Mouse (Mus musculus): ENCODE results near the gene Fscn2. TPM values are rescaled to one million over a fixed set of nuclear protein-coding genes. Genes with fewer than 3 reads are reported as not detected.

The Fscn2 gene
- polyA plus RNA-seq, 1 experiment from 2014 or later: 0.29 TPM

- Histone ChIP-seq H3K27me3 (replicated peaks; ENCODE audit: control insufficient read depth, insufficient read depth, low read length) (no peaks in the 10 kb centered on the region), H3K4me3 (ENCODE audit: low read depth, low read length) (no peak overlapping the region), H3K4me1 (replicated peaks; ENCODE audit: control insufficient read depth, insufficient read depth, low read length) (peaks cover 67% of the 10 kb centered on the region), H3K36me3 (ENCODE audit: control insufficient read depth, insufficient read depth, low read length) (no peaks in the 10 kb centered on the region), H3K4me2 (peak overlapping the region; percentile 64), H3K27ac (ENCODE audit: low read depth, low read length) (peak overlapping the region; percentile 81), H3K9ac (ENCODE audit: low read depth, low read length) (peak overlapping the region; percentile 25; the same call in 1 of the 2 replicates), H3K9me3 (ENCODE audit: control insufficient read depth, low read length) (no peaks in the 10 kb centered on the region)
- DNase-seq (ENCODE audit: low spot score) (no peak), ATAC-seq (replicated peaks; ENCODE audit: low FRiP score) (no peak)
- WGBS: 82% methylated on average over 17 of the region's 17 CpGs
These were observed 6.7 kb upstream of the Fscn2 start for GRCm38 (mm10) chr11:120354304-120355276.

DNA sequence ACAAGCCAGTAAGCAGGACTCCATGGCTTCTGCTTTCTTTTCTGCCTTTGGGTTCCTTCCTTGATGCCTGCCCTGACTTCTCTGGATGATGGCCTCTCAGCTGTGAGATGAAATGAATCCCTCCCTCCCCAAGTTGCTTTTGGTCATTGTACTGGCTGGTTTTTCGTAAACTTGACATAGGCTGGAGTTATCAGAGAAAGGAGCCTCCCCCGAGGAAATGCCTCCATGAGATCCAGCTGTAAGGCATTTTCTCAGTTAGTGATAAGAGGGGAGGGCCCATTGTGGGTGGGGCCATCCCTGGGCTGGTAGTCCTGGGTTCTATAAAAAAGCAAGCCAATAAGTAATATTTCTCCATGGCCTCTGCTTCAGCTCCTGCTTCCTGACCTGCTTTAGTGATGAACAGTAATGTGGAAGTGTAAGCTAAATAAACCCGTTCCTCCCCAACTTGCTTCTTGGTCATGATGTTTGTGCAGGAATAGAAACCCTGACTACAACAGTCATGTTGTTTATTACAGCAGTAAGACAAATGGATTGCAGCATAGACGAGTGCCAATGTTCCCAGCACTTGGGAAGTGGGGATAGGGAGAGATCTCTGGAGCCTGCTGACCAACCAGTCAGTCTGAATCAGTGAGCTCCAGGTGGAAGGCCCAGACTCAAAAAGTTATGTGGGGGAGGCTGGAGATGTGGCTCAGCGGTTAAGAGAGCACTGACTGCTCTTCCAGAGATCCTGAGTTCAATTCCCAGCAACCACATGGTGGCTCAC, 5.9 kb upstream of the Fscn2 start:
- H3K4me1 ChIP-seq (replicated peaks; ENCODE audit: control insufficient read depth, insufficient read depth, low read length): peaks cover 65% of the 10 kb centered on the region
- ATAC-seq (replicated peaks; ENCODE audit: low FRiP score) (no peak), DNase-seq (ENCODE audit: low spot score) (no peak)
- H3K36me3 ChIP-seq (ENCODE audit: control insufficient read depth, insufficient read depth, low read length): no peaks in the 10 kb centered on the region
- H3K27me3 ChIP-seq (replicated peaks; ENCODE audit: control insufficient read depth, insufficient read depth, low read length): no peaks in the 10 kb centered on the region
- H3K27ac ChIP-seq (ENCODE audit: low read depth, low read length): peak overlapping the region; percentile 81
- H3K9me3 ChIP-seq (ENCODE audit: control insufficient read depth, low read length): no peaks in the 10 kb centered on the region
- peak overlapping the region; percentile 25; the same call in 1 of the 2 replicates for H3K9ac ChIP-seq (ENCODE audit: low read depth, low read length)
- H3K4me2 ChIP-seq: peak overlapping the region; percentile 37
- WGBS: 43% methylated on average over 5 of the region's 5 CpGs
- no peak overlapping the region for H3K4me3 ChIP-seq (ENCODE audit: low read depth, low read length)

DNA sequence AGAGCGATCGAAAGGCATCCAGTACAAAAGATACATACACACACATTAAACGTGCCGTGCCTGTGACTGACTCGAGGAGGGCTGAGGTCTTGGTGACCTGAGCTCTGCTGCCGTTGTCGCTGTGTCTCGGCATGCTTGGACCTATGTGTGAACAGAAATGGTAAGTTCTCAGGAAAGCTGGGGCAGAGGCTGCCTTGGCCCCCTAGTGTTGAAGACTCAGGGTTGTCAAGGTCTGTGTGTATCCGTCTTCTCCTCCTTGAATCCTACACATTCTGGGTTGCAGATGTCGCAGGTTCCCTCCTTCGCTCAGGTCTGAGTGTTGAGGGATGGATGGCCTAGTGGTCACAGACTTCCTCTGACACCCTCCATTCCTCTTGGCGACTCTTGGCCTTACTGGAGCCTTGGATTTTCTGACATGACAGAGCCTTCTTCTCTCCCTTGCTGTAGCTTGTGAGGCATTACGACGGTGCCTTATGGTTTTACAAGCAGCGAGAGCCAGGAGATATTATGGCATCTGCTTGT, 5.0 kb upstream of the Fscn2 start:
- Histone ChIP-seq H3K4me1 (replicated peaks; ENCODE audit: control insufficient read depth, insufficient read depth, low read length) (peaks cover 58% of the 10 kb centered on the region), H3K4me2 (no peak overlapping the region), H3K9me3 (ENCODE audit: control insufficient read depth, low read length) (no peaks in the 10 kb centered on the region), H3K4me3 (ENCODE audit: low read depth, low read length) (no peak overlapping the region), H3K27me3 (replicated peaks; ENCODE audit: control insufficient read depth, insufficient read depth, low read length) (no peaks in the 10 kb centered on the region), H3K27ac (ENCODE audit: low read depth, low read length) (no peak overlapping the region), H3K9ac (ENCODE audit: low read depth, low read length) (no peak overlapping the region), H3K36me3 (ENCODE audit: control insufficient read depth, insufficient read depth, low read length) (no peaks in the 10 kb centered on the region)
- WGBS: 77% methylated on average over 15 of the region's 15 CpGs
- ATAC-seq (replicated peaks; ENCODE audit: low FRiP score): no peak
- DNase-seq (ENCODE audit: low spot score): no peak

GRCm38 (mm10) chr11:120356900-120357299, 4.4 kb upstream of the Fscn2 start:
- Histone ChIP-seq H3K4me3 (ENCODE audit: low read depth, low read length) (no peak overlapping the region), H3K4me1 (replicated peaks; ENCODE audit: control insufficient read depth, insufficient read depth, low read length) (peaks cover 56% of the 10 kb centered on the region), H3K9me3 (ENCODE audit: control insufficient read depth, low read length) (no peaks in the 10 kb centered on the region), H3K36me3 (ENCODE audit: control insufficient read depth, insufficient read depth, low read length) (no peaks in the 10 kb centered on the region), H3K27me3 (replicated peaks; ENCODE audit: control insufficient read depth, insufficient read depth, low read length) (no peaks in the 10 kb centered on the region), H3K27ac (ENCODE audit: low read depth, low read length) (no peak overlapping the region), H3K4me2 (no peak overlapping the region), H3K9ac (ENCODE audit: low read depth, low read length) (no peak overlapping the region)
- ATAC-seq (replicated peaks; ENCODE audit: low FRiP score) (no peak), DNase-seq (ENCODE audit: low spot score) (no peak)
- 88% methylated on average over 4 of the region's 4 CpGs for WGBS

GRCm38 (mm10) chr11:120357791-120358401, 3.4 kb upstream of the Fscn2 start:
- peak overlapping the region; percentile 73 for H3K27ac ChIP-seq (ENCODE audit: low read depth, low read length)
- no peak for ATAC-seq (replicated peaks; ENCODE audit: low FRiP score)
- peak overlapping the region; percentile 26; the same call in 1 of the 2 replicates for H3K4me2 ChIP-seq
- H3K4me1 ChIP-seq (replicated peaks; ENCODE audit: control insufficient read depth, insufficient read depth, low read length): peaks cover 51% of the 10 kb centered on the region
- no peak overlapping the region for H3K4me3 ChIP-seq (ENCODE audit: low read depth, low read length)
- WGBS: 42% methylated on average over 10 of the region's 10 CpGs
- no peaks in the 10 kb centered on the region for H3K27me3 ChIP-seq (replicated peaks; ENCODE audit: control insufficient read depth, insufficient read depth, low read length)
- peak overlapping the region; percentile 31 for H3K9ac ChIP-seq (ENCODE audit: low read depth, low read length)
- H3K9me3 ChIP-seq (ENCODE audit: control insufficient read depth, low read length): no peaks in the 10 kb centered on the region
- H3K36me3 ChIP-seq (ENCODE audit: control insufficient read depth, insufficient read depth, low read length): no peaks in the 10 kb centered on the region
- peak; percentile 66 for DNase-seq (ENCODE audit: low spot score)

DNA sequence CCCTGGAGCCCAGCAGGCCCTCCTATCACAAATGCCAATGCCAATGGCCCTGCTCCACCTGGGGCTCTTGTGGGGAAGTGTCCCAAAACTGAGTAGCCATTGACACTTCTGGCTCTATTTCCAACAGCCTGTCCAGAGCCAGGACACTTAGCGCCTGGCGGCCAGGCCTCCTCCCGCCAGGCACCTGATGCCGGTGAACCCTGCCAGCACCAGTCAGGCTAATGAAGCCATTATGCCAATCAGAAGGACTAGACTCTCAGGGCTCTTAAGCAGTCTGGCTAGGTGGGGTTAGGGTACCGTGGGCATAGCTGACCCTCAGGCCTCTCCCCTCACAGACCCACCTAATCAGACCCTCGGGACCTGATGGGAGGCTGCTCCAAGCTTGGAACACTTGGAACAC, 1.9 kb upstream of the Fscn2 start:
- no peak for DNase-seq (ENCODE audit: low spot score)
- Histone ChIP-seq H3K4me1 (replicated peaks; ENCODE audit: control insufficient read depth, insufficient read depth, low read length) (peaks cover 38% of the 10 kb centered on the region), H3K9me3 (ENCODE audit: control insufficient read depth, low read length) (no peaks in the 10 kb centered on the region), H3K27me3 (replicated peaks; ENCODE audit: control insufficient read depth, insufficient read depth, low read length) (no peaks in the 10 kb centered on the region), H3K4me2 (no peak overlapping the region), H3K27ac (ENCODE audit: low read depth, low read length) (no peak overlapping the region), H3K9ac (ENCODE audit: low read depth, low read length) (no peak overlapping the region), H3K36me3 (ENCODE audit: control insufficient read depth, insufficient read depth, low read length) (no peaks in the 10 kb centered on the region), H3K4me3 (ENCODE audit: low read depth, low read length) (no peak overlapping the region)
- ATAC-seq (replicated peaks; ENCODE audit: low FRiP score): no peak
- WGBS: 86% methylated on average over 6 of the region's 6 CpGs

DNA sequence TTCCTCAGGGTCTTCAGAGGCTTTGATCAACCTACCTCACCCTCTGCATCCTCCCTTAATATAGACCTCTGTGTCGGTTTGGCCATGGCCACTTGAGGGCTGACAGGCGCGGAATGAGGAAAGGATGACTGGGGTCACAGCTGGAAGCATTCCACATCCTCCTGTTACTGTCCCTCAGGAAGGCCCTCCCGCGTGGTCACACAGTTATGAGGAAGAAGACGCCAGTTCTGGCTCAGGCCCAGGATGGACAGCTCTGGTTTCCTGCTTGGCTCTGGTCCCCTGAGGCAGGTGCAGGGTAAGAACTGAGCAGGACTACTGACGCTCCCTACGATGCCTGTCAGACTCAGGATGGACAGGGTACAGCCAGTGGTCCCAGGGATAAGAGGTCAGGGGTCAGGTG, 1.3 kb upstream of the Fscn2 start:
- H3K9me3 ChIP-seq (ENCODE audit: control insufficient read depth, low read length): no peaks in the 10 kb centered on the region
- ATAC-seq (replicated peaks; ENCODE audit: low FRiP score): no peak
- H3K27ac ChIP-seq (ENCODE audit: low read depth, low read length): no peak overlapping the region
- H3K4me2 ChIP-seq: no peak overlapping the region
- H3K36me3 ChIP-seq (ENCODE audit: control insufficient read depth, insufficient read depth, low read length): no peaks in the 10 kb centered on the region
- WGBS: 47% methylated on average over 8 of the region's 8 CpGs
- H3K9ac ChIP-seq (ENCODE audit: low read depth, low read length): no peak overlapping the region
- H3K27me3 ChIP-seq (replicated peaks; ENCODE audit: control insufficient read depth, insufficient read depth, low read length): no peaks in the 10 kb centered on the region
- H3K4me1 ChIP-seq (replicated peaks; ENCODE audit: control insufficient read depth, insufficient read depth, low read length): peaks cover 31% of the 10 kb centered on the region
- no peak overlapping the region for H3K4me3 ChIP-seq (ENCODE audit: low read depth, low read length)
- DNase-seq (ENCODE audit: low spot score): no peak

DNA sequence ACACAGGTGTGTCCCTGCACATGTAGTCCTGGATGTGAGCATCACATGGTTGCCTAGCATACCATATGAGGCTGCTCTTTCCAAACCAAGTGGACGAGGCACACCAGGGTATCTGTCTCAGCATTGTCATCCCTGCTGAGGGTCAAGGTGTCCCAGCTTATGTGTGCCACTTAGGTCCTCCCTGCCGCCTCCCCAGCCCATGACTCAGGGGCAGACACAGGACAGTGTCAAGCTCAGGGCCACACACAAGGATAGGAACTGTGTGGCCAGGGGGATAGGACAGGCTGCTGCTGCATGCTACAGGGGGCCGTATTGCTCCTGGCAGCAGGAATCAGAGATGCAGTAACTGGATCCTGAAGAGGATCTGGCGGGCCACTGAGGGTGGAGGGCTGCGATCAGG, 579 bp upstream of the Fscn2 start:
- Histone ChIP-seq H3K9me3 (ENCODE audit: control insufficient read depth, low read length) (no peaks in the 10 kb centered on the region), H3K4me3 (ENCODE audit: low read depth, low read length) (no peak overlapping the region), H3K27ac (ENCODE audit: low read depth, low read length) (no peak overlapping the region), H3K4me2 (no peak overlapping the region), H3K36me3 (ENCODE audit: control insufficient read depth, insufficient read depth, low read length) (no peaks in the 10 kb centered on the region), H3K27me3 (replicated peaks; ENCODE audit: control insufficient read depth, insufficient read depth, low read length) (no peaks in the 10 kb centered on the region), H3K9ac (ENCODE audit: low read depth, low read length) (no peak overlapping the region), H3K4me1 (replicated peaks; ENCODE audit: control insufficient read depth, insufficient read depth, low read length) (peaks cover 24% of the 10 kb centered on the region)
- DNase-seq (ENCODE audit: low spot score) (no peak), ATAC-seq (replicated peaks; ENCODE audit: low FRiP score) (no peak)
- 78% methylated on average over 5 of the region's 5 CpGs for WGBS

Data from liver, embryonic 11.5 days (tissue).